Mouse (Mus musculus) lung, postnatal 0 days (tissue): ENCODE measurements around the gene Setd2.

Experiments used
- CTCF ChIP-seq: IDR thresholded peaks from 2 replicates; pipeline ENCODE4 v1.5.1; 2016; ENCODE audit warnings: antibody characterized with exemption, mild to moderate bottlenecking
- EP300 ChIP-seq: IDR thresholded peaks from 2 replicates; pipeline ENCODE4 v1.6.1; 2016; ENCODE audit warnings: antibody characterized with exemption, mild to moderate bottlenecking, control low read depth

- TF ChIP-seq CTCF: no peak
- TF ChIP-seq EP300: no peak
These were observed 123.2 kb downstream of the Setd2 start for GRCm38 (mm10) chr9:110655651-110656007.
